Mouse (Mus musculus) megakaryocyte, embryonic 14.5 days (primary cell): ENCODE measurements around the gene Phtf1. TPM values are rescaled to one million over a fixed set of nuclear protein-coding genes. Genes with fewer than 3 reads are reported as not detected.

Source experiments
- H3K27me3 ChIP-seq: replicated peaks from 2 replicates; pipeline ENCODE3; 2012; ENCODE audit warnings: inconsistent platforms
- H3K36me3 ChIP-seq: replicated peaks from 2 replicates; pipeline ENCODE3; 2012; ENCODE audit warnings: low read length, inconsistent platforms, mixed read lengths
- H3K4me1 ChIP-seq: 2 replicates; pipeline ENCODE4 v1.6.1; 2012; ENCODE audit warnings: inconsistent platforms
- H3K4me3 ChIP-seq: replicated peaks from 2 replicates; pipeline ENCODE3; 2012; ENCODE audit warnings: moderate library complexity, mild to moderate bottlenecking, inconsistent platforms
- H3K9me3 ChIP-seq: 2 replicates; pipeline ENCODE4 v1.6.1; 2012; ENCODE audit warnings: inconsistent platforms
- FLI1 ChIP-seq: IDR thresholded peaks from 2 replicates; pipeline ENCODE4 v1.6.1; 2012; ENCODE audit warnings: low read length, inconsistent platforms, mixed read lengths
- GATA1 ChIP-seq: IDR thresholded peaks from 3 replicates; pipeline ENCODE4 v1.6.1; 2012; ENCODE audit warnings: mixed read lengths, low read length, inconsistent platforms, borderline replicate concordance
- polyA plus RNA-seq: library from polyadenylated mRNA; stranded (reverse); fragments of >175 nt; gene quantifications from 2 replicates; pipeline ENCODE4 v1.2.3, GENCODE M21; 2012; ENCODE audit warnings: low replicate concordance; ENCODE audit not compliant: insufficient read depth

Gene Phtf1
- polyA plus RNA-seq, result 4.0 and 5.0 TPM in 2 replicates

- H3K27me3 ChIP-seq, result no peaks in the 10 kb centered on the region
- peaks cover 28% of the 10 kb centered on the region; the same call in 1 of the 2 replicates for H3K4me1 ChIP-seq
- peak within 1 kb of the TSS; percentile 97 for H3K4me3 ChIP-seq
- TF ChIP-seq GATA1 (no peak), FLI1 (peak; percentile 35; the same call in 1 of the 2 replicates)
- peaks cover 66% of the 10 kb centered on the region for H3K36me3 ChIP-seq
- no peaks in the 10 kb centered on the region for H3K9me3 ChIP-seq
These were observed at the start of gene Phtf1 for GRCm38 (mm10) chr3:103967861-103968691. Phtf1 (plus strand) TSS chr3:103968110.

DNA sequence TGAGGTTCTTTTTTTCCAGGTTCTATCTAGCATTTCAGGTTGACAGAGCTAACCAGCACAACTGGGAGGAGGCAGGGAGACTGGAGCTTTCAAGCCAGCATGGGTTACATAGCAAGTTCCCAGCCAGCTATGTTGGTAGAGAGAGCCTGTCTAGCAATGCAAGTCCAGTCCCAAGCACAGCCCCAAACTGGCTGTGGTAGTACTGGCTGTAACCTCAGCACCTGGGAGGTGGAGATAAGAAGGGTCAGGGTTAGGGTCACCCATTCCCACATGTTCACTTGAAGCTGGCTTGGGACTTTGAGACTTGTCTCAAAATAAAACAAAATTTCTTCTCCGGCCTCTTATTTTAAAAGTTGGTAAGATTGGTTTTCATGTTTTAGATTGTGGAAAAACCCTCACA is 47.8 kb upstream of the Phtf1 start:
- H3K27me3 ChIP-seq, result no peaks in the 10 kb centered on the region
- H3K4me1 ChIP-seq, result peaks cover 63% of the 10 kb centered on the region
- H3K4me3 ChIP-seq, result peak overlapping the region; percentile 73
- TF ChIP-seq GATA1 (no peak), FLI1 (no peak)
- peaks cover 11% of the 10 kb centered on the region for H3K36me3 ChIP-seq
- H3K9me3 ChIP-seq, result no peaks in the 10 kb centered on the region

- Histone ChIP-seq H3K4me1 (peaks cover 58% of the 10 kb centered on the region), H3K4me3 (no peak overlapping the region), H3K36me3 (peaks cover 33% of the 10 kb centered on the region)
These were observed 42.6 kb upstream of the Phtf1 start for GRCm38 (mm10) chr3:103925302-103925701.

GRCm38 (mm10) chr3:103927511-103927910 is 40.4 kb upstream of the Phtf1 start:
- Histone ChIP-seq H3K4me3 (peak overlapping the region; percentile 83), H3K4me1 (peaks cover 36% of the 10 kb centered on the region), H3K27me3 (no peaks in the 10 kb centered on the region), H3K9me3 (no peaks in the 10 kb centered on the region), H3K36me3 (peaks cover 47% of the 10 kb centered on the region)
- TF ChIP-seq GATA1 (no peak), FLI1 (no peak)

More at GRCm38 (mm10) chr3:103925302-103925701, 42.6 kb upstream of the Phtf1 start:
- Histone ChIP-seq H3K9me3 (no peaks in the 10 kb centered on the region), H3K27me3 (no peaks in the 10 kb centered on the region)
- no peak for TF ChIP-seq GATA1
- no peak for TF ChIP-seq FLI1

- no peak overlapping the region for H3K4me3 ChIP-seq
These were observed 22.9 kb upstream of the Phtf1 start for GRCm38 (mm10) chr3:103944794-103945562.

DNA sequence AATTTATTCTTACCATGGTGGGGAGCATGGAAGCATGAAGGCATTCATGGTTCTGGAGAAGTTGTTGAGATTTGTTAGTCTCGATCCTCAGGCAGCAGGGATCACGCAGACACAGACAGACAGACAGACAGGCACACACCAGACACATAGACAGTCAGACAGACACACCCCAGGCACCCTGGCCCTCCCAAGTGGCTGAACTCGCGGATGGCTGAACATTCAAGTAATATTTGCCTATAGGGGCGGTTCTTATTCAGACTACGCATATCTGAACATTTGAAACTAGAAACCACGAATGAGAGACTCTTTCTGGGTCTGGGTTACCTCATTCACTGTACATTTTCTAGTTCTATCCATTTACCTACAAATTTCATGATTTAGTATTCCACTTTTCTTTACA is 19.2 kb upstream of the Phtf1 start:
- Histone ChIP-seq H3K4me3 (no peak overlapping the region), H3K9me3 (no peaks in the 10 kb centered on the region), H3K36me3 (peaks cover 54% of the 10 kb centered on the region), H3K4me1 (peaks cover 59% of the 10 kb centered on the region), H3K27me3 (no peaks in the 10 kb centered on the region)
- TF ChIP-seq GATA1 (no peak), FLI1 (no peak)

More at GRCm38 (mm10) chr3:103944794-103945562, 22.9 kb upstream of the Phtf1 start:
- no peaks in the 10 kb centered on the region for H3K27me3 ChIP-seq
- peaks cover 52% of the 10 kb centered on the region for H3K36me3 ChIP-seq
- TF ChIP-seq GATA1 (no peak), FLI1 (no peak)
- H3K9me3 ChIP-seq, result no peaks in the 10 kb centered on the region
- peaks cover 54% of the 10 kb centered on the region for H3K4me1 ChIP-seq

- no peak for TF ChIP-seq FLI1
- no peak for TF ChIP-seq GATA1
- Histone ChIP-seq H3K9me3 (no peaks in the 10 kb centered on the region), H3K36me3 (peaks cover 83% of the 10 kb centered on the region), H3K27me3 (no peaks in the 10 kb centered on the region), H3K4me3 (no peak overlapping the region), H3K4me1 (peaks cover 18% of the 10 kb centered on the region)
These were observed 7.3 kb upstream of the Phtf1 start for GRCm38 (mm10) chr3:103960622-103961021.

- TF ChIP-seq GATA1 (no peak), FLI1 (no peak)
- peaks cover 69% of the 10 kb centered on the region for H3K36me3 ChIP-seq
- peaks cover 28% of the 10 kb centered on the region; the same call in 1 of the 2 replicates for H3K4me1 ChIP-seq
- no peaks in the 10 kb centered on the region for H3K27me3 ChIP-seq
- no peaks in the 10 kb centered on the region for H3K9me3 ChIP-seq
- H3K4me3 ChIP-seq, result peak overlapping the region; percentile 97
These were observed 679 bp upstream of the Phtf1 start for GRCm38 (mm10) chr3:103967231-103967630.

GRCm38 (mm10) chr3:103968701-103969100 is 791 bp downstream of the Phtf1 start:
- peaks cover 66% of the 10 kb centered on the region for H3K36me3 ChIP-seq
- TF ChIP-seq FLI1 (no peak), GATA1 (no peak)
- H3K4me1 ChIP-seq, result peaks cover 28% of the 10 kb centered on the region; the same call in 1 of the 2 replicates
- no peaks in the 10 kb centered on the region for H3K27me3 ChIP-seq
- peak overlapping the region; percentile 97 for H3K4me3 ChIP-seq
- H3K9me3 ChIP-seq, result no peaks in the 10 kb centered on the region

DNA sequence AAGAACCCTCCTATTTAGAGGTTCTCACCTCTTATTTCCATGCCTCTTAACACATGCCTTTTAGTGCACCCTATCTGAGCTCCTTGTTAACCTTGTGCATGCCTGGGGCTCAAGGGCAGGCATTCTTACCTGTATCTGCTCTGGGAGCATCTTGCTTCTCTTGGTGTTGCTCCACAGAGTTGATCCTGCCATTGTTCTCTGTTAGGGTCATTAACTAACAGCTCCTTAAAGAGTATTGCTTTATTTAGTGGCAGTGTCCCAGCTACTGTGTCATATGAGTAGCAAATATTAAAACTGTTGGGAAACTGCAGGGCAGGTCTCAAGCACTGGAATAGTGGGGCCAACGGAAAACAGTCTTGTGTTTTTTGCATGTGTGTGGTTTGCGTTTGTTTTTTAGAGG is 3.2 kb downstream of the Phtf1 start:
- TF ChIP-seq GATA1, result no peak
- TF ChIP-seq FLI1, result no peak
- H3K4me1 ChIP-seq, result peaks cover 35% of the 10 kb centered on the region; the same call in 1 of the 2 replicates
- H3K36me3 ChIP-seq, result peaks cover 55% of the 10 kb centered on the region
- H3K27me3 ChIP-seq, result no peaks in the 10 kb centered on the region
- H3K9me3 ChIP-seq, result no peaks in the 10 kb centered on the region
- H3K4me3 ChIP-seq, result no peak overlapping the region
